Mouse (Mus musculus) ES-Bruce4 (cell line): ENCODE measurements around the gene Gm28051.

Experiments used
- CTCF ChIP-seq: IDR thresholded peaks from one replicate; pipeline ENCODE4 v1.8.1; 2011; ENCODE audit warnings: low read depth, low read length
- POLR2A ChIP-seq: IDR thresholded peaks from one replicate; pipeline ENCODE4 v1.8.1; 2011; ENCODE audit warnings: low read length; ENCODE audit not compliant: insufficient read depth

DNA sequence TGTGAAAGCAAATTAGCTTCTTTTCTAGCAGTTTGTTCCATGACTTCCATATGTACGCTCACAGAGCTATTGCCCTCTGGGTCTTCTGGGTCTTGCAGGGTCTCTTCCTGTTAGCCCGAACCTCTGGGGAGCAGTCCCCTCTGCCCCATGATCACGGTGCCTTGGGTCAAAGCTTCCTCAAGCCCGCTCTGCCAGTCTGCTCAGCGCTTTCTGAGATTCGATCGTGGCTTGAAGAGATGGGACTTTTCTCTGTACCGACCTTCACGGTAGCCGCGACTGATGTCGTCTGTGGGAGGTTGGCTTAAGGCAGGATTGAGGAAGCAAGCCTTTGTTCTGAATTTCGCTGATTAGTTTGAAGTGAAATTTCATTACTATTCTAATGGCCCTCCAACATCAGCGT is 18.5 kb upstream of the Gm28051 start:
- TF ChIP-seq CTCF (no peak), POLR2A (no peak)
